Mouse (Mus musculus): Measurements from ENCODE around the gene Vgf. TPM values are rescaled to one million over a fixed set of nuclear protein-coding genes. Genes with fewer than 3 reads are reported as not detected.

The Vgf gene
- polyA plus RNA-seq, 1 experiment from 2014 or later = 2.7 TPM

DNA sequence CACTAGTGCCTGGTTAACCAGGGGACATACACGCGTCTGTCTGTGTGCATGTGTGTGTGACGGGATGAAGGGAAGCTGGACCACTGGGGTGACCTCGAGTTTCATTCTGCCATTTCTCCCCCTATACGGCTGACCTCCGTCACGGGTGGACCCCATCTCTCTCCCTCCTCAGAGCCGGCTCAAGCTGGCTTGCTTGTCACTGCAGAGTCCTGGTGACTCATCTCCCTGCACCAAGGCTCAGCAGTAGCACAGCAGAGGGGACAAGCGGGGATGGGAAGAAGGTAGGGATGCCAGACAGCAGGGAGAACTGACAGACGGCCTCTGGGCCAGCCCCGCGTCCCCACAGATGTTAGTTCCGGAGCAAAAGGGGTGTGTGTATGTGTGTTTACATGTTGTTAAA is 10.0 kb downstream of the Vgf start:
- Histone ChIP-seq H3K36me3 (ENCODE audit: control insufficient read depth, insufficient read depth, low read length) (peaks cover 61% of the 10 kb centered on the region), H3K27ac (ENCODE audit: low read depth, low read length) (no peak overlapping the region), H3K4me2 (ENCODE audit: low read length) (no peak overlapping the region), H3K9ac (ENCODE audit: low read length) (no peak overlapping the region), H3K4me3 (ENCODE audit: low read depth, low read length) (no peak overlapping the region), H3K27me3 (replicated peaks; ENCODE audit: control insufficient read depth, insufficient read depth, low read length) (peaks cover 4% of the 10 kb centered on the region), H3K9me3 (replicated peaks; ENCODE audit: control insufficient read depth, low read length) (no peaks in the 10 kb centered on the region), H3K4me1 (ENCODE audit: control insufficient read depth, insufficient read depth, low read length) (peaks cover 7% of the 10 kb centered on the region)
- ATAC-seq (no peak), DNase-seq (ENCODE audit: low spot score) (no peak)
- 85% methylated on average over 13 of the region's 13 CpGs for WGBS

DNA sequence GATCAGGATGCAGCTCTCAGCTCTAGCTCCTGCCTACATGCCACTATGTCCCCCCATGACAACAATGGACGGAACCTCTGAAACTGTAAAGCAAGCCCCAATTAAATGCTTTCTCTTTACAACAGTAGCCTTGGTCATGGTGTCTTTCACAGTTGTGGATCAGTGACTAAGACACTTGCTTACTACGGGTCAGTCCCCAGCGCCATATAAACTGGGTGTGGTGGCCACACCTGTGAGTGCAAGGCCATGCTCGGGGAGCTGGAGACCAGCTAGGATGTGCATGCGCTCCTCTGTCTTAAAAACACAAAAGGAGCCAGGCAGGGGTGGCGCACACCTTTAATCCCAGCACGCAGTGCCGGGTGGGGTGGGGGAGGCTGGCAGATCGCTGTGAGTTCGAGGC is 13.3 kb downstream of the Vgf start:
- ATAC-seq (no peak), DNase-seq (ENCODE audit: low spot score) (no peak)
- Histone ChIP-seq H3K27me3 (replicated peaks; ENCODE audit: control insufficient read depth, insufficient read depth, low read length) (no peaks in the 10 kb centered on the region), H3K27ac (ENCODE audit: low read depth, low read length) (no peak overlapping the region), H3K9ac (ENCODE audit: low read length) (no peak overlapping the region), H3K4me2 (ENCODE audit: low read length) (no peak overlapping the region), H3K4me3 (ENCODE audit: low read depth, low read length) (no peak overlapping the region), H3K36me3 (ENCODE audit: control insufficient read depth, insufficient read depth, low read length) (peaks cover 75% of the 10 kb centered on the region), H3K9me3 (replicated peaks; ENCODE audit: control insufficient read depth, low read length) (no peaks in the 10 kb centered on the region), H3K4me1 (ENCODE audit: control insufficient read depth, insufficient read depth, low read length) (no peaks in the 10 kb centered on the region)
- 94% methylated on average over 10 of the region's 10 CpGs for WGBS

DNA sequence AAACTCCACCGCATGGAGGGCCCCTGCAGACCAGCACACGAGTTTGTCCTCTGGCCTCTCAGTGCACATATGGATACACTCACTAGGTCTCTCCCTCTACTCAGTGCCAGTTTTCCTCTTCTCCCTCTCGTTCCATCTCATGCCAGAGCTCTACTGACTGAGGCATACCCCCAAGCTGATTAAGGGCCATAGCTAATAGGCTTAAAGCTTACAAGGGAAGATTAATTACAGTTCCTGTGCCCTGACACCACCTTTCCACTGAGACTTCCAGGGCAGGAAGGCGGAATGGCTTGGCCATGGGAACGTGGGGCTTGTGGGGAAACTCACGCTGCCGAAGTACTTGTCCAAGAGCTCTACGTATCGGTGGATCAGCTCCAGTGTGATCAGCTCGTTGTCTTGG is 15.2 kb downstream of the Vgf start:
- Histone ChIP-seq H3K4me3 (ENCODE audit: low read depth, low read length) (no peak overlapping the region), H3K27ac (ENCODE audit: low read depth, low read length) (no peak overlapping the region), H3K9me3 (replicated peaks; ENCODE audit: control insufficient read depth, low read length) (no peaks in the 10 kb centered on the region), H3K4me1 (ENCODE audit: control insufficient read depth, insufficient read depth, low read length) (peaks cover 8% of the 10 kb centered on the region), H3K4me2 (ENCODE audit: low read length) (no peak overlapping the region), H3K9ac (ENCODE audit: low read length) (no peak overlapping the region), H3K36me3 (ENCODE audit: control insufficient read depth, insufficient read depth, low read length) (peaks cover 60% of the 10 kb centered on the region), H3K27me3 (replicated peaks; ENCODE audit: control insufficient read depth, insufficient read depth, low read length) (no peaks in the 10 kb centered on the region)
- DNase-seq (ENCODE audit: low spot score) (no peak), ATAC-seq (no peak)
- 80% methylated on average over 10 of the region's 10 CpGs for WGBS

DNA sequence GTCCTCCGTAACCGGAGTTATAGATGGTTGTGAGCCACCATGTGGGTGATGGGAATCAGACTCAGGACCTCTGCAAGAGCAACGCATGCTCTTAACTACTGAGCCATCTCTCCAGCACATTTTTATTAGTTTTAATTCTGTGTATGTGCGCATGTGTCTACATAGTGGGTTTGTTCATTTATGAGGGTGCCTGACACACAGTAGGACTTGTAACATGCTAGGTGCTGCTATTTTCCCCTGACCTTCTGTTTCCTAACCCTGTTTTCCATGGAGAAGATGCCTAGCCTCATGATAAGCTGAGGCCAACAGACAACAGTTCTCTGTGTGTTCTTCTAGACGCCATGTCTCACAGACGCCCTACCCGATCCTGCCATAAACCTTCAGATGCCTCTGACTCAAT is 17.8 kb downstream of the Vgf start:
- Histone ChIP-seq H3K4me3 (ENCODE audit: low read depth, low read length) (no peak overlapping the region), H3K27ac (ENCODE audit: low read depth, low read length) (no peak overlapping the region), H3K4me2 (ENCODE audit: low read length) (no peak overlapping the region), H3K9me3 (replicated peaks; ENCODE audit: control insufficient read depth, low read length) (no peaks in the 10 kb centered on the region), H3K36me3 (ENCODE audit: control insufficient read depth, insufficient read depth, low read length) (peaks cover 35% of the 10 kb centered on the region), H3K4me1 (ENCODE audit: control insufficient read depth, insufficient read depth, low read length) (peaks cover 11% of the 10 kb centered on the region), H3K9ac (ENCODE audit: low read length) (no peak overlapping the region), H3K27me3 (replicated peaks; ENCODE audit: control insufficient read depth, insufficient read depth, low read length) (no peaks in the 10 kb centered on the region)
- 95% methylated on average over 7 of the region's 7 CpGs for WGBS
- ATAC-seq = no peak
- DNase-seq (ENCODE audit: low spot score) = no peak

DNA sequence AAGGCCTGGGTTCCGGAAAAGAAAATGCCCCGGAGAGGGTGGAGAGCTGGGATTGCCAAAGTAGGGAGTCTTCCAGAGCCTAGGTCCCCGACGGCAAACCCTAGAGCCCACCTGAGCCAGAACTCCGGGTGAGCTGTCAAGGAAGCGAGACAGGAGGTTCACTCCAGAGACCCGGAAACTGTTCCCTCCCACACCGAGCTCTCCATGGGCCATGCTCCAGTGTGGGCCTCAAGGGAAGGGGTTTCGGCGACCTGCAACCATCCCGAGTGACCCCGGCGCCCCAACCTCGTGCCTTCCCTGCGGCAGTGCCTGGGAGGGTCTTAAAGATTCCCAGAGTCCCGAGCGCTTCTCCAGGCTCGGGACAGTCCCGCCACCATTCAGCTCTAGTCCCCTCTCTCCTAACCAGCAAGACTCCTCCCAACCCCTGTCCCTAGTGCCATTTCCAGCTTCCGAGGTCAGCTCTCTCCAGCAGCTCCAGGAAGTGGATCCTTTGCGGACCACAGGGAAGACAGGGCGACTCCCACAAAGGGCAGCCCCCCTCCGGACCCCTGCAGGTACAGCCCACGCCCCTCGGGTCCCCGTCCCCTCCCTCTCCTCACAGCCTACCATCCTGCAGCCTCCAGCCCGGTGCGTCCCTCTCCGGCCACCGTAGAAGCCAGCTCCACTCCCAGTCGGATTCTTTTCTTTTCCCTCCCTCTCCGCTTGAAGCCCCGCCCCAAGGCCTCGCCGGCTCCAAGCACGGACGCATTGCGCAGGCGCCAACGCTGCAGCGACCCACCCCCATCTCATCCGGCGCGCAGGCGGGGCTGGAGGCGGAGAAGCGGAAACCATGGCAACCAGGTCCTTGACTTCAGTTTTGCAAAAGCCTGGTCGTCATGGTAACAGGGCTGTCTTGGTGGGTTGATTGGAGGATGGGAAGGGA is 19.5 kb downstream of the Vgf start, which contains the start of gene Ap1s1:
TSS of gene Ap1s1 (minus strand) at position 734 of the 922 bp plus-strand sequence.
- peak; percentile 100 for DNase-seq (ENCODE audit: low spot score)
- H3K9ac ChIP-seq (ENCODE audit: low read length) = peak within 1 kb of the TSS; percentile 80
- WGBS = under 1% methylated on average over 48 of the region's 48 CpGs

DNA sequence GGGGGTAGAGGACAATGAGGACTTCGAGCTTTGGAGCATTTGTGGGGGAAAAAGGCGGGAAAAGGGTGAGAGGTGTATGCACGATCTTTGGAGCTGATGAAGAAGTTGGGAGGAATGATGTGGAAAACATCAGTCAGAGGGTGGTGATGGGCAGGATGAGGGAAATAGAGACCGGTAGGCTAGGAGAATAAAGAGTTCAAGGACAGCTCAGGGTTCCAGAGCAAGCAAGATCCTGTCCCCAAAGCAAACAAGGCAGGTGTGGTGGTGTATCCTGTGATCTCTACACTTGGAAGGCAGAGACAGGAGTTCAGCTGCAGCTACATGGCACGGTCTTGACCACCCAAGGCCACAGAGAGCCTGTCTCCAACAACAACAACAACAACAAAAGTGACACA is 20.1 kb downstream of the Vgf start:
- Histone ChIP-seq H3K4me1 (ENCODE audit: control insufficient read depth, insufficient read depth, low read length) (peaks cover 11% of the 10 kb centered on the region), H3K4me3 (ENCODE audit: low read depth, low read length) (peak overlapping the region; percentile 67; the same call in 1 of the 2 replicates), H3K27me3 (replicated peaks; ENCODE audit: control insufficient read depth, insufficient read depth, low read length) (no peaks in the 10 kb centered on the region), H3K4me2 (ENCODE audit: low read length) (peak overlapping the region; percentile 87), H3K27ac (ENCODE audit: low read depth, low read length) (peak overlapping the region; percentile 73), H3K36me3 (ENCODE audit: control insufficient read depth, insufficient read depth, low read length) (peaks cover 16% of the 10 kb centered on the region), H3K9ac (ENCODE audit: low read length) (no peak overlapping the region), H3K9me3 (replicated peaks; ENCODE audit: control insufficient read depth, low read length) (no peaks in the 10 kb centered on the region)
- DNase-seq (ENCODE audit: low spot score) = no peak
- peak; percentile 46 for ATAC-seq
- WGBS = 20% methylated on average over 5 of the region's 5 CpGs

More for the DNA sequence above, 19.5 kb downstream of the Vgf start, which contains the start of gene Ap1s1:
- Histone ChIP-seq H3K27me3 (replicated peaks; ENCODE audit: control insufficient read depth, insufficient read depth, low read length) (no peaks in the 10 kb centered on the region), H3K9me3 (replicated peaks; ENCODE audit: control insufficient read depth, low read length) (no peaks in the 10 kb centered on the region), H3K4me3 (ENCODE audit: low read depth, low read length) (peak within 1 kb of the TSS; percentile 67), H3K27ac (ENCODE audit: low read depth, low read length) (peak within 1 kb of the TSS; percentile 73), H3K4me1 (ENCODE audit: control insufficient read depth, insufficient read depth, low read length) (peaks cover 11% of the 10 kb centered on the region), H3K4me2 (ENCODE audit: low read length) (peak within 1 kb of the TSS; percentile 87), H3K36me3 (ENCODE audit: control insufficient read depth, insufficient read depth, low read length) (peaks cover 21% of the 10 kb centered on the region)
- peak; percentile 95 for ATAC-seq

DNA sequence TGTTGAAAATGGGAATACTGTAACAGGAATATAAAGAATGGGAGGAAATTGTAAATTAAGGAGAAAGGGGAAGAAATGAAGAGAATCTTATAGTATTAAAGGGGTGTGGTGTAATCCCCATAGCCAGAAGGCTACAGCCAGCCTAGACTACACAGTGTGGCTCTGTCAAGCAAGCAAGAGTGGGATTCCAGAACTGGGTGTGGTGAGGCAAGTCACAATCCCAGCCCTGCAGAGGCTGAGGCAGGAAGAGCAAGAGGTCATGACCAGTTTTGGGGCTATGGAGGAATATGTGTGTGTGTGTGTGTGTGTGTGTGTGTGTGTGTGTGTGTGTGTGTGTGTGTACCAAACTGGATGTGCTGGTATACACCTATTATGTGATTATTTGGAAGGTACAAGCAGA is 20.8 kb downstream of the Vgf start:
- ATAC-seq (no peak), DNase-seq (ENCODE audit: low spot score) (no peak)
- no peaks in the 10 kb centered on the region for H3K27me3 ChIP-seq (replicated peaks; ENCODE audit: control insufficient read depth, insufficient read depth, low read length)
- H3K4me2 ChIP-seq (ENCODE audit: low read length) = no peak overlapping the region
- no peaks in the 10 kb centered on the region for H3K9me3 ChIP-seq (replicated peaks; ENCODE audit: control insufficient read depth, low read length)
- no peak overlapping the region for H3K9ac ChIP-seq (ENCODE audit: low read length)
- peaks cover 9% of the 10 kb centered on the region for H3K36me3 ChIP-seq (ENCODE audit: control insufficient read depth, insufficient read depth, low read length)
- H3K4me1 ChIP-seq (ENCODE audit: control insufficient read depth, insufficient read depth, low read length) = peaks cover 11% of the 10 kb centered on the region
- H3K27ac ChIP-seq (ENCODE audit: low read depth, low read length) = peak overlapping the region; percentile 73; the same call in 1 of the 2 replicates
- no peak overlapping the region for H3K4me3 ChIP-seq (ENCODE audit: low read depth, low read length)

DNA sequence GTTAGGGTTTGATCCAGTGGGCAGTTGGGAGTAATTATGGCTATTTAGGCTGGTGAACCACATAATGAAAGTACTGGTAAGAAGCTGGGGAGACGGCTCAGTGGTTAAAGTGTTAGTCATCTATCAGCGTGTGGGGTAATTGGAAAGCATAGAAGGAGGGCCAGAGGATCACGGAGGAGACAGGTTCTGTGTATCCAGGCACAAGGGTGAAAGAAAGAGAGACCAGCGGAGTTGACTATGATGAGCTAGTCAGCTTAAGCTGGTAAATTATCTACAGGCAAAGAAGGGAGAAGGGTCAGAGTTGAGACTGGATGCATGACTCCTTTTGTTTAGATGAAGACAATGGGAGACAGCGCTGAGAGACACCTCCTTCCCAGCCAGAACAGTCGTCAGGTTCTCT is 24.9 kb downstream of the Vgf start:
- no peak overlapping the region for H3K4me2 ChIP-seq (ENCODE audit: low read length)
- ATAC-seq = no peak
- 57% methylated on average over 6 of the region's 6 CpGs for WGBS
- H3K9ac ChIP-seq (ENCODE audit: low read length) = no peak overlapping the region
- no peaks in the 10 kb centered on the region for H3K9me3 ChIP-seq (replicated peaks; ENCODE audit: control insufficient read depth, low read length)
- H3K27ac ChIP-seq (ENCODE audit: low read depth, low read length) = no peak overlapping the region
- H3K27me3 ChIP-seq (replicated peaks; ENCODE audit: control insufficient read depth, insufficient read depth, low read length) = no peaks in the 10 kb centered on the region
- no peak for DNase-seq (ENCODE audit: low spot score)
- peaks cover 4% of the 10 kb centered on the region; the same call in 1 of the 2 replicates for H3K4me1 ChIP-seq (ENCODE audit: control insufficient read depth, insufficient read depth, low read length)
- H3K36me3 ChIP-seq (ENCODE audit: control insufficient read depth, insufficient read depth, low read length) = no peaks in the 10 kb centered on the region
- H3K4me3 ChIP-seq (ENCODE audit: low read depth, low read length) = no peak overlapping the region

DNA sequence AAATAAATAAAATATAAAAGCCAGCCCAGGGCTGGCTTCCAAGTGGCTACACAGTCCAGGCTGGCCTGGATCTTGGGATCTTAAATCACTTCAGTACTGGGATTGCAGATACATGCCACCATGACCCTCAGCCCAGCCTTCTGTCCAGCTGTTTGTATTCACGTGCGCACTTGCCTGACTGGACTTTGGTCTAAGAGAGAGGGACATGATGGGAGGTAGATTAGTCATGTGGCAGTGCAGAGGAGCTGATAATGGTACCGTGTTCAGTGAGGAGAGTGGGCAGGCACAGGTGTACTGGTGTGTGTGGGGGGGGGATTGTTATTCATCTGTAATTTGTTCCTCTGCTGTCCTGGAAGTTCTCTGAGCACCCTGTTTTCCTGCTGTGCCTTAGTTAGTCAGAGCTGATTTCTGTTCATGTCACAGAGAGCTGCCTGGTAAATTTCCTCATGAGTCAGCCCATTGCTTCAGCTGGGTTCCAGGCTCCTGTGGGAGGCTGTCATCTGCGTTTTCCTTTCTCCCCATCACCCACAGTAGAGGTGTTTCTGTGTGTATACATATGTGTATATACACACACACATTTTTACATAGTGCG is 25.8 kb downstream of the Vgf start:
- Histone ChIP-seq H3K9ac (ENCODE audit: low read length) (no peak overlapping the region), H3K27me3 (replicated peaks; ENCODE audit: control insufficient read depth, insufficient read depth, low read length) (no peaks in the 10 kb centered on the region), H3K9me3 (replicated peaks; ENCODE audit: control insufficient read depth, low read length) (no peaks in the 10 kb centered on the region), H3K36me3 (ENCODE audit: control insufficient read depth, insufficient read depth, low read length) (no peaks in the 10 kb centered on the region), H3K4me1 (ENCODE audit: control insufficient read depth, insufficient read depth, low read length) (no peaks in the 10 kb centered on the region), H3K27ac (ENCODE audit: low read depth, low read length) (no peak overlapping the region), H3K4me3 (ENCODE audit: low read depth, low read length) (no peak overlapping the region), H3K4me2 (ENCODE audit: low read length) (no peak overlapping the region)
- 91% methylated on average over 5 of the region's 5 CpGs for WGBS
- no peak for ATAC-seq
- no peak for DNase-seq (ENCODE audit: low spot score)
